Mouse (Mus musculus): Measurements from ENCODE around the gene Ss18l2. TPM values are rescaled to one million over a fixed set of nuclear protein-coding genes. Genes with fewer than 3 reads are reported as not detected.
A peak's percentile ranks its signal among the peaks of the same experiment; 100 is the strongest.

The Ss18l2 gene
- polyA plus RNA-seq, 2 experiments, result 73.7 to 143 TPM

GRCm38 (mm10) chr9:121718792-121719318 lies 8.7 kb downstream of the Ss18l2 start, which contains the start of gene Nktr:
TSS of gene Nktr (plus strand) at chr9:121719169.
- peak within 1 kb of the TSS; percentile 95 for H3K27ac ChIP-seq (replicated peaks; ENCODE audit: low read depth, low read length)
- peak; percentile 55; the same call in 1 of the 2 replicates for TF ChIP-seq POLR2A (IDR thresholded peaks at IDR 0.05; ENCODE audit: borderline replicate concordance, extremely low read depth, insufficient read depth, insufficient read length)
- peak within 1 kb of the TSS; percentile 98 for H3K9ac ChIP-seq (ENCODE audit: low read depth, low read length, severe bottlenecking)
- H3K4me3 ChIP-seq (replicated peaks; ENCODE audit: low read length), result peak within 1 kb of the TSS; percentile 92
- H3K4me1 ChIP-seq (ENCODE audit: control insufficient read depth, insufficient read depth, low read length), result 0 out of 2 replicates have a peak, but pooled peaks cover 5% of the 10 kb centered on the region
- 0% methylated on average over 49 of the region's 61 CpGs for WGBS
- ATAC-seq (ENCODE audit: low FRiP score, low read depth), result peak; percentile 99
- H3K9me3 ChIP-seq (ENCODE audit: control insufficient read depth, low read length), result no peaks in the 10 kb centered on the region
- no peaks in the 10 kb centered on the region for H3K27me3 ChIP-seq (ENCODE audit: control insufficient read depth, insufficient read depth, low read length)
- peak within 1 kb of the TSS; percentile 75 for H3K4me2 ChIP-seq (replicated peaks; ENCODE audit: low read depth, low read length, severe bottlenecking)
- H3K36me3 ChIP-seq (ENCODE audit: control insufficient read depth, insufficient read depth, low read length), result no peaks in the 10 kb centered on the region
- peak; percentile 98 for DNase-seq (ENCODE audit: low spot score)

DNA sequence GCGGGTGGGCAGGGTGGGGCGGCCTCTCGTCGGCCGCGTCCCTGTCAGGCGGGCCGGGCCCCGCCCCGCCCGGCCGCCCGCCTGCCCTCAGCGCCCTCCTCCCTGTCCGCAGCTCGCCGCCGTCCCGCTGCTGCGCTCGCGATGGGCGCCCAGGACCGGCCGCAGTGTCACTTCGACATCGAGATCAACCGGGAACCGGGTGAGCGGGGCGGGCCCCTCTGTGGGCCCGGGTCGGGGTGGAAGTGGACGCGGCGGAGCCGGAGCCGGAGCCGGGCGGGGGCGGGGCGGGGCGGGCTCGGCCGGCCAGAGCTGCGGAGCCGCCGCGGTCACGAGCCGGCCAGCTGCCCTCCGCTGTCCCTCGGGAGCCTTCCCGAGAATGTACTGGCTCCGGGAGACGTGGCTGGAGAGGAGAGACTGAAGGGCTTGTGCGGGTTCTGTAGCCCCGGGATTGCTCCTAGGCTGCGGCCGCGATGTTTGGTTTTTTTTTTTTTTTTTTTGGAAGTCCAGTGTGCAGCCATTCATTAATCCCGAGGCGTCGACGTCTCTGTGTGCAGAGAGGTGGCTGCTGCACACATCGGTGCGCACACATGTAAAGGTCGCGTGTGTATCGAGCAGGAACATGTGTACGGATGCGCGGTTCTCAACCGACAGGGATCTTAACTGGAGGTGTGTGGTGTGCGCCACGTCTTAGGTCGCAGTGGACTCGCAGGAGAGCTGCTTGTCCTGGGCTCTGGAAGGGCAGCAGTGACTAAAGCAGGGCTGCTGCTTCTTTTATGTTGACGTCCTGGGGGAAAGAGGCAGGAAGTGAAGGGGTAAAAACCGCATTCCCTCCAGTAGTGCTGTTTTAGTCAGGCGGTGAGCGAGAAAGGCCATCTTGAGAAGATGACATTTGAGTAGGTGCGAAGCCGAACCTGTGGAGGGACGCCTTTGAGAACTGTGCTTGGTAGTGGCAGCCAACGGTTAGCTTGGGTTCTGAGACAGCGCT lies 9.5 kb downstream of the Ss18l2 start:
- peak overlapping the region; percentile 98 for H3K9ac ChIP-seq (ENCODE audit: low read depth, low read length, severe bottlenecking)
- peak; percentile 52 for DNase-seq (ENCODE audit: low spot score)
- peak; percentile 66 for ATAC-seq (ENCODE audit: low FRiP score, low read depth)
- WGBS, result 3% methylated on average over 39 of the region's 87 CpGs
- peak overlapping the region; percentile 92 for H3K4me3 ChIP-seq (replicated peaks; ENCODE audit: low read length)
- H3K9me3 ChIP-seq (ENCODE audit: control insufficient read depth, low read length), result no peaks in the 10 kb centered on the region
- no peak for TF ChIP-seq POLR2A (IDR thresholded peaks at IDR 0.05; ENCODE audit: borderline replicate concordance, extremely low read depth, insufficient read depth, insufficient read length)
- 0 out of 2 replicates have a peak, but pooled peaks cover 5% of the 10 kb centered on the region for H3K4me1 ChIP-seq (ENCODE audit: control insufficient read depth, insufficient read depth, low read length)
- H3K27me3 ChIP-seq (ENCODE audit: control insufficient read depth, insufficient read depth, low read length), result no peaks in the 10 kb centered on the region
- no peaks in the 10 kb centered on the region for H3K36me3 ChIP-seq (ENCODE audit: control insufficient read depth, insufficient read depth, low read length)
- peak overlapping the region; percentile 75 for H3K4me2 ChIP-seq (replicated peaks; ENCODE audit: low read depth, low read length, severe bottlenecking)
- H3K27ac ChIP-seq (replicated peaks; ENCODE audit: low read depth, low read length), result peak overlapping the region; percentile 95

DNA sequence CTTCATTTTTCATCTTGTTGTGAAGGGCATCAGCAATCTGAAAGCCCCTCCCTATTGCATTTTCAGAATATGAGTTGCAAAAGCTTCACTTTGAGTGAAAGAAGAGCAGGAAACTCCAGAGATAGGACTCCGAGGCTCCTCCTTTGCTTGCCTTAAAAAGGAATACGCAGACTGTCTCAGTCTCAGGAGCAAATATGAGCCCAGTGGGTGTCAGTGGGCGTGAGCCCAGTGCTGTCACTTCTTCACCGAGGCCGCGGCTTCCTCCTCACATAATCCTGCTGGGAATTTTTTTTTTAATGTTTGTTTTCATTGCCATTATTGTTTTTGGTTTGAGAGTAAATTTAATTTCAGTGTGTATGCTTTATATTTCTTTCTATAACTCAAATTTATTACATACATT lies 30.4 kb downstream of the Ss18l2 start:
- Histone ChIP-seq H3K36me3 (ENCODE audit: control insufficient read depth, insufficient read depth, low read length) (peaks cover 76% of the 10 kb centered on the region), H3K4me1 (ENCODE audit: control insufficient read depth, insufficient read depth, low read length) (no peaks in the 10 kb centered on the region), H3K4me3 (replicated peaks; ENCODE audit: low read length) (no peak overlapping the region), H3K27ac (replicated peaks; ENCODE audit: low read depth, low read length) (no peak overlapping the region), H3K27me3 (ENCODE audit: control insufficient read depth, insufficient read depth, low read length) (no peaks in the 10 kb centered on the region), H3K9ac (ENCODE audit: low read depth, low read length, severe bottlenecking) (no peak overlapping the region), H3K4me2 (replicated peaks; ENCODE audit: low read depth, low read length, severe bottlenecking) (no peak overlapping the region), H3K9me3 (ENCODE audit: control insufficient read depth, low read length) (no peaks in the 10 kb centered on the region)
- WGBS, result 92% methylated on average over 6 of the region's 6 CpGs
- DNase-seq (ENCODE audit: low spot score) (no peak), ATAC-seq (ENCODE audit: low FRiP score, low read depth) (no peak)
- TF ChIP-seq POLR2A (IDR thresholded peaks at IDR 0.05; ENCODE audit: borderline replicate concordance, extremely low read depth, insufficient read depth, insufficient read length), result no peak

GRCm38 (mm10) chr9:121741168-121741567 lies 31.0 kb downstream of the Ss18l2 start:
- H3K36me3 ChIP-seq (ENCODE audit: control insufficient read depth, insufficient read depth, low read length), result peaks cover 76% of the 10 kb centered on the region
- no peak overlapping the region for H3K27ac ChIP-seq (replicated peaks; ENCODE audit: low read depth, low read length)
- WGBS, result 95% methylated on average over 3 of the region's 3 CpGs
- no peak for TF ChIP-seq POLR2A (IDR thresholded peaks at IDR 0.05; ENCODE audit: borderline replicate concordance, extremely low read depth, insufficient read depth, insufficient read length)
- H3K27me3 ChIP-seq (ENCODE audit: control insufficient read depth, insufficient read depth, low read length), result no peaks in the 10 kb centered on the region
- H3K4me1 ChIP-seq (ENCODE audit: control insufficient read depth, insufficient read depth, low read length), result no peaks in the 10 kb centered on the region
- no peak overlapping the region for H3K4me3 ChIP-seq (replicated peaks; ENCODE audit: low read length)
- no peak overlapping the region for H3K9ac ChIP-seq (ENCODE audit: low read depth, low read length, severe bottlenecking)
- no peaks in the 10 kb centered on the region for H3K9me3 ChIP-seq (ENCODE audit: control insufficient read depth, low read length)
- no peak for DNase-seq (ENCODE audit: low spot score)
- ATAC-seq (ENCODE audit: low FRiP score, low read depth), result no peak
- no peak overlapping the region for H3K4me2 ChIP-seq (replicated peaks; ENCODE audit: low read depth, low read length, severe bottlenecking)

GRCm38 (mm10) chr9:121744051-121744450 lies 33.9 kb downstream of the Ss18l2 start:
- no peak for DNase-seq (ENCODE audit: low spot score)
- TF ChIP-seq POLR2A (IDR thresholded peaks at IDR 0.05; ENCODE audit: borderline replicate concordance, extremely low read depth, insufficient read depth, insufficient read length), result no peak

More at GRCm38 (mm10) chr9:121744051-121744450, 33.9 kb downstream of the Ss18l2 start:
- Histone ChIP-seq H3K4me2 (replicated peaks; ENCODE audit: low read depth, low read length, severe bottlenecking) (no peak overlapping the region), H3K36me3 (ENCODE audit: control insufficient read depth, insufficient read depth, low read length) (peaks cover 90% of the 10 kb centered on the region), H3K27ac (replicated peaks; ENCODE audit: low read depth, low read length) (no peak overlapping the region), H3K4me3 (replicated peaks; ENCODE audit: low read length) (no peak overlapping the region), H3K4me1 (ENCODE audit: control insufficient read depth, insufficient read depth, low read length) (no peaks in the 10 kb centered on the region), H3K27me3 (ENCODE audit: control insufficient read depth, insufficient read depth, low read length) (no peaks in the 10 kb centered on the region), H3K9me3 (ENCODE audit: control insufficient read depth, low read length) (no peaks in the 10 kb centered on the region), H3K9ac (ENCODE audit: low read depth, low read length, severe bottlenecking) (no peak overlapping the region)
- no peak for ATAC-seq (ENCODE audit: low FRiP score, low read depth)
- 90% methylated on average over 8 of the region's 8 CpGs for WGBS
